Mouse (Mus musculus): ENCODE measurements around the gene Cr1l. TPM values are rescaled to one million over a fixed set of nuclear protein-coding genes. Genes with fewer than 3 reads are reported as not detected.

The Cr1l gene
- polyA plus RNA-seq (2012; rRNA removed) = 57.1 and 59.2 TPM in 2 replicates

DNA sequence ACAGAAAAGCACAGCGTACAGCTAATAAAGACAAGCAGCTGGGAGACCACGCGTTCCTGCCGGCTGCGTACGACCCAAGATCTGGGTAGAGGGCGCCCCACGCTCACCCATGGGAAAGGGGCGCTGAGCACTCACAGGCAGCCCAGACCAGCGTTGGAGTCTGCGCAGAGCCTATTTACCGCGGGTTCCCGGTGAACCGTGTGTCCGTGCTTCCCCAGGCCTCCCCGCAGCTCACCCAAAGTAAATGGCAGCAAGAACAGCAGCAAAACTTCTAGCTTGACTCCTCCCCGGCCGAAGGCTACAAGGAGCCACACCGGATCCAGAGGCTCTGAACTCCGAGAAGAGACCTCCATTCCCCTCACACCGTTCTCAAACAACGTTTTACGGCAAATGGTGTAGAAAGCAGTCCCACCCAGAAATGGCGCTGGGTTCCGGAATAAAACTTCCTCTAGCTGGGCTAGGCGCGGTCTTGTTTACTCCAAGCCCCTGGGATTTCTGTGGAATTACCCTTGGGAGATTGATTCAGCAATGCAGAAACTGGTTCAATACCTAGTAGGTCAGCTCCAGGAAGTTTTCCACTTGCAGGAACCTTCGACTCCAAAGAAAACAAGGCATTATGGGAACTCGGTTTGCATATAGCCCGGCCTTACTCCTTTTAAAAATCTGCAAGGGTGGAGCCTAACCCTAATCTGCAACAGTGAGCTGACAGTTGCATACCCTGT is at the start of gene Cr1l:
Gene Cr1l (minus strand): TSS at position 634 of the 722 bp plus-strand sequence.
- DNase-seq (ENCODE audit: low read depth, low spot score) = peak; percentile 68
- under 1% methylated on average over 31 of the region's 31 CpGs for WGBS

DNA sequence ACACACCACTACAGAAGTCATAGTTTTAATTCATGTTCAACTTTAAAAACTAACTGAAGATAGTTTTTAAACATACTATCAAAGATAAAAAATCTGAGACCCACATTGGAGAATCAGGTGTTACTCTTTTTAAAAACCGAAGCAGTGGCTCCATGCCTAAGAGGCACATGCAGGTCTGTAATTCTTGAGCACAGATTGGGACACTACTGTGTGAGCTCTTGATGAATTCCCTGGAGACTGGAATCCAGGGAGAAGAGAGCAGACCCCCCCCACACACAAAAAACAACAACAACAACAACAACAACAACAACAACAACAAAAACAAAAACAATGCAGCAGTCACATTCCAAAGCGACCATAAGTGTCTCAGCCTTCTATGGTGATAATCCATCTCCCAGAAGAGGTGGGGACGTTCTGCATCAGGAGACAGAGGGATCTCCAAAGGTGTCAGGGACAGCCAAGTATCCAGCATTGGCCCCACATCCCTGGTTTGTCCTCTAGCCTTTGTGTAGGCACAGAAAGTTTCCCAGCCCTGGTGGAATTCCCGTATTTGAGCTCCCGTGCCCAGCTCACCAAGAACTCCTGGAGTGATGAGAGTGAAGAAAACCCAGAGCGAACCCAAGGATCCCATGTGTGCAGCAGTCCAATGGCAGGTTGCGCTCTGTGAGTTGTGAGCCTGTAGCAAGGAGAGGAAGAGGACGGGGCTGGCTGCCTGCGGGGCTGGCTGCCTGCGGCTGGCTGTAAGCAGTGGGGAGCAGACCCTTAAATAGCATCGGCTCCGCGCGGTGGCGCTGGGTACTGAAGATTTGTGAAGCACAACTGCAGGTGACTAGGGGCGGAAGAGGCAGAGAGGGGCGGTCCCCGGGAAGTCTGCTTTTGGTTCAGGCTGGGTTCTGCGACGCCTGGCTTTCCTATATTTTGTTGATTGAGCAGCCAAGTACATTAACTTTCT is 44.9 kb upstream of the Cr1l start, which contains the start of gene Cr2:
Gene Cr2 (minus strand): TSS at position 737 of the 952 bp plus-strand sequence.
- WGBS = 9% methylated on average over 20 of the region's 20 CpGs
- DNase-seq (ENCODE audit: low read depth, low spot score) = no peak

DNA sequence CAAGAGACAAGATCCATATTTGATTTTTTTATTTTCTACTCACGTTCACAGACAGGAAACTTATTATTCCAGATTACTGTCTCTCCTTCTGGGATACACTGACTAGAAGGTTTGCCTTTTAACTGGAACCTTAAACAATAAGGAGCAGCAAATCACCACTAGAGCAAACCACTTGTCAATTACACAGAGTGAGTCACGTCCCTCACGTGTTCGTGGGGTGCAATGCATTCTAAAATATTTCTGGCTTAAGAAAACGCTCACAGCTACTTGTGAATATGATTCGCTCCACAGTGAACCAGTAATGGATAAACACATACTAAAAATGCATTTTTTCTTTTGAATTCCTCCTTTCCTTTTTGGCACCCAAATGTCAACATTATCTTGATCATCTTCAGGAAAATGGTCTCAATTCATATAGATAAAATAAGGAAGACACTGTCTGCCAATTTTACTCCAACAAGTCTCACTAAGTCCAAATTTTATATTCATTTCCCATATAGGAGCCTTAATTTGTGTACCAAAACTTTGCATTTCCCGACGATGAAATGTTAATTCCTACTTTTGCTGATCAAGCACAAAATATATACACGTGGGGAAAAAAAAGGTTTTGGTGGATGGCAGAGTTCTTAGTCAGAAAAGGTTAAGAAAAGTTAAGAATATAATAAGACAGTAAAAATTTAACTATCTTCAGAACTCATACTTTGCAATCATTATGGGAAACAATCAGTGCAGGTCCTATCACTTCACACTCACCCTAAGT is 33.8 kb upstream of the Cr1l start:
- DNase-seq (ENCODE audit: low read depth, low spot score) = no peak
- 70% methylated on average over 9 of the region's 9 CpGs for WGBS

DNA sequence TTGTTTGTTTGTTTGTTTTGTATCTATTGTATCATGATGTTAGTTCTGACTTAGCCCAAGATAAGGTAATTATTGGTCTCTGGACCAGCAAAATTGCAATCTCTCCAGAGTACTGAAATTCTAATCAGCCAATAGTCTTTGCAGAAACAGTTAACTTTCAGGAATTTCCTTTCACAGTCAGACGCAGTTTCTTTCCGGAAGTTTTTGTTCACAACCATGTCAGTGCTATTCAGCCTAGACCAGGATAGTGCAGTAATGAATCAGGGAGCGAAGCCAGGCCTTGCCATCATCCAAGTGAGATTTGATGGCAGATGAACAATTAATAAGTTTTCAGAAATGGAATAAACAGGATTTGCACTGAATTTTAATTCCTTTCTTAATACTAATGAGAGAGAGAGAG is 684 bp upstream of the Cr1l start:
- no peak for DNase-seq (ENCODE audit: low read depth, low spot score)
- 42% methylated on average over 3 of the region's 3 CpGs for WGBS

DNA sequence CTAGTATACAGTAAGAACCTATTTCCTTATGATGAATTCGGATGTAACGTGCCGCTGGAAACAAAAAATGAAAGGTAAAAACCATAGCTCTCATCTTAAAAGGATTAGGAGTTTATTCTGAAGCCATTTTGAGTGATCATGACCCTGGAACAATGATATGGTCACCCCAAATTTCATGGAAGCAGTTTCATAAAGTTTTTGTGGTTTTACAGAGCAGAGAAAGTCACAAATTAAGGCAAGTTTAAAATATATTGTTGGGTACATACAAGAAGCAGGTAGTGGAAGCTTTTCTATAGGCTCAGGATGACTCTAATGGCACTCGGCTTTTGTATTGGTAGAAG is 259 bp upstream of the Cr1l start:
- 17% methylated on average over 4 of the region's 4 CpGs for WGBS
- no peak for DNase-seq (ENCODE audit: low read depth, low spot score)

DNA sequence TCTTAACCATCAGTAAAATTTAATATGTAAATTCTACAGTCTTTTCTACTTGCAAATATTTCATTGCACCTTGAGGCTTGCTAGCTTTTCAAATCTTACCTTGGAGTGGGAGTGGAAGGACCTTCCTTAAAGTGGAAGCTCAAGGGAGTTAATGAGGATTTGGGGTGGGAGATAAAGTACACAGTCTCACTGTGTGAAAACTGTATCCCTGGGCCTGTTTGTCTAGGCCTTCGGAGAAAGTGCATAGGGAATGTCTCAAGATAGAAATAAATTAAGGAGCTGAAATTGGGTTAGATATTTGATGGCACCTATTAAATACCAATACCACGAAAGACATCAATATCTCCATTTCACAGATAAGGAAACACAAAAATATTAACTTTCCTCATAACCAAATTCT is 907 bp downstream of the Cr1l start:
- WGBS = 0% methylated on average over 2 of the region's 2 CpGs
- no peak for DNase-seq (ENCODE audit: low read depth, low spot score)

DNA sequence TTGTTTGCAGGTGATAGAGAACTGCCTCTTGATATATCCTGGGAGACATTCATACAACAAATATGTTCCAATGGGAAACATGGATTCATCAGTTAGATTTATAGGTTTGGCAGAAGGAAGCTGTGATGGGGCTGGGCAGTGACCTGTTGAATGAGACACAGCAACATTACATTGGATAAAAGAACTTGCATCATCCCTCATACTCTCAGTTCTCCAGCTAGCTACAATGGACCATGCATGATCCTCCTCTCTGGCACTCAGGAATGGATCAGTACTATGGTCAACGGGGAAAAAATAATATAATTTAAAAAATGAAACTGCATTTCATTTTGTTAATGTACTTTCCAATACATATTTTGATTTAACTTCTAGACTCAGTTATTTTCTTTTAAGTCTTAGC is 1.5 kb downstream of the Cr1l start:
- DNase-seq (ENCODE audit: low read depth, low spot score) = no peak
- 61% methylated on average over 1 of the region's 1 CpGs for WGBS

DNA sequence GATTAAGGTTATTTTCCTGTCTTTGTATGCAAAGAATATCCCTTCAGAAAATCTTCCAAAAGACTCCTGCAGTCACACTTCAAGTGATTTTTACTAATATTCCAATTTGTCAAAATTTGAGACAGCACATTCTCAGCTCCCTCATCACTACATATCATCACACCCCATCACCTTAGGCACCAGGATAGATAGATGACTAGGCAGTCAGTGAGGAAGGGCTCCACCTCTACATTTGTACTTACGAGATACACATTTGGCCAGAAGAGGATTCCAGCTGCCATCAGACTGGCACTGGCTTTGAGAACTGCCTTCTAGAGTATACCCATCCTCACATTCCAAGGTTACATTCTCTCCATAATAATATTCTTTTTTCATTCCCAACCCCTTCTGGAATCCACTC is 17.0 kb downstream of the Cr1l start:
- DNase-seq (ENCODE audit: low read depth, low spot score) = no peak
- 94% methylated on average over 1 of the region's 1 CpGs for WGBS

DNA sequence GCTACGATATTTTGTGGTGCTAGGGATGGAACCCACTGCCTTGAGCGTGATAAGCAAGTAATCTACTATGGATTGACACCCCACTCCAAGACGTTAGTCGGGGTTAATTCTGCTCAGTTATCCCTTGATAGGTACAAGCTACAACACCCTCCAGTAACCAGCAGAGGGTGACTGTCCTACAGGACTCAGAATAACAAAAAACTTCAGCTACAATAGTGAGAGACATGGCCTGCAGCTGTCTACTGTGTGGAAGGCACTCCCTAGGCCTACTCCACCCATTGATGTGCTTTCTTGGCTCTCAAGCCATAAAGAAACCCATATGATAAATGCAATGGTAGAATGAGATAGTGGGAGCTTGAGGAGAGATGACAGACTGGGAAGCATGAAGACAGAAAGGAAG is 17.8 kb downstream of the Cr1l start:
- no peak for DNase-seq (ENCODE audit: low read depth, low spot score)
- 88% methylated on average over 4 of the region's 4 CpGs for WGBS

DNA sequence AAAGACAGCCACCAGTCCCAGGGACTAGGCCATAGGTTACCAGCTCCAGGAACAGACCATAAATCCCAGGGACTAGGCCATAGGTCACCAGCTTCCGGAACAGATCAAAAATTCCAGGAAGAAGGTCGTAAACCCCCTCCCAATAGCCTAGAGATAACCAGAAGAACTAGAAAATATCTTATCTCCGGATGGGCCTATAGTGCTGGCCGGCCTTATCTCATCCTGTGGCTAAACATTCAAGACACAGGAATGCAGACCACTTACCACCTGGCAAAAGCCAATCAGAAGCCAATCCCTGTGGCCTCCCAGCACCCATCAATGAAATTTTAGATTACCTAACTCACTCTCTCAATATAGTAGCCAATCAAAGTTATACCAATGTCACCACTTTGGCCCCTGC is 30.7 kb downstream of the Cr1l start:
- 35% methylated on average over 4 of the region's 4 CpGs for WGBS

DNA sequence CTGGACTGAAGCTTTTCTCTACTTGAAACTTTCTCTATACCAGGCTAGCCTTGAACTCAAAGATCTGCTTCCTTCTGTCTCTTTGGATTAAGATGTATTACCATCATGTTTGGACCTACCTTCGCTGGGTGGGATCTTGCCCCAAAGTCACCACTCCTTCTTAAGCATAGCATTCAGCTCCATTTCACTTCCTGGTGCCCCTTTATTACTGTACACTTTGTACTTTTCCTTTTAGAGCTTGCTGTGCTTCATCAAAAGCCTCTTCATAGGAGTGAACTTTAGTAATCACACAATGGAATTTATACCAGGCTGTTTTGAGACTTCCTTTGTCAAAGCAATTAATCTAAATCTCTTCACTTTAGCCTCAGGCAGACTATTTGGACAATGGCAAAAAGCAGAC is 33.4 kb downstream of the Cr1l start:
- no peak for DNase-seq (ENCODE audit: low read depth, low spot score)
- WGBS = 57% methylated on average over 1 of the region's 1 CpGs

More for the DNA sequence above, 30.7 kb downstream of the Cr1l start:
- DNase-seq (ENCODE audit: low read depth, low spot score) = no peak

DNA sequence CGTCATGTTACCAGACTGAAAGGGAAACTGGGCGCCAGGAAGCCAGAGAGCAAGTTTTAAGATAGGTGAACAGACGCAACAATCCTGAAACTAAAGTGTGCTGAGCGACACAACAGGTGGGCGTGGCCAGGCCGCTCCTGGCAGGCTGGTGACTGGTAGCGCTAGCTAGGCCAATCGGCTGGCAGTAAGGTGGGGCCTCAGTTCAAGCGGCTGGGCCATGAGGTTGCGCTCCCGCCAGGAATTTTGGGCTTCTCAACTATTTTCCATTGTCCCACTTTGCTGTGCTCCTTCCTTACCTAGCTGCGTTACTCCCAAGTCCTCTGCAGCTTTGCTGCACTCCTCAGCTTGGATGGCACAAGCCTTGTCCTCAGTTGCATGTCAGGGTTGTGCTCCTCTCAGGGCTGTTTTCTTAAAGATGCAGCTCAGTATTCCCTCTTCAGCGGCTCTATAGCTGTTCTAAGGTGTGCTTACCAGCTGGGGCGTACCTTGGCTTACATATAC is 39.1 kb downstream of the Cr1l start, which contains the start of gene Cd46:
Gene Cd46 (minus strand): TSS at position 30 of the 501 bp plus-strand sequence.
- WGBS = 5% methylated on average over 14 of the region's 14 CpGs
- DNase-seq (ENCODE audit: low read depth, low spot score) = peak; percentile 70

DNA sequence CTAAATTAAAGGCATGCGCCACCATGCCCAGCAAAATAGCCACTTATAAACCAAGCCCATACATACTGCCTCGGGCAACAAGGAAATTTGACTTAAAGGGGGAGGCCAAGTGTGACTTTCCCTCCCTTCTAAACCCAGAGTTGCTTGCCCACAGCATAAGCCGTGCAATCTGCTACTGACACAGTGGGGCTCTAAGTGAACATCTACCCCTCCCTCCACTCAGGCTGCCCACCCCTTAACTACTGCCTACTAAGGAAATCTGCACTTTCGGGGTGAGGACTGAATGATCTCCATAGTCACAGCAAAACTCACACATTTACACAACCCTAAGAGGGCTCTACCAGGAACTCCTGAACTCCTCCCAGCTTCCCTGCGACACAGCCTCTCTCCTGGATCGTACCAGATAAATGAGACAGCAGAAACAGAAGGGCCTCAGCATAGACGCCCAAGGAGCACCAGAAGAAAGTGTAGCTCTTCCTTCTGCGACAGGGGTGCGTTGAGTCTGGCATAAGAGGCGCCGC is 39.6 kb downstream of the Cr1l start:
- peak; percentile 8 for DNase-seq (ENCODE audit: low read depth, low spot score)
- 13% methylated on average over 11 of the region's 11 CpGs for WGBS

DNA sequence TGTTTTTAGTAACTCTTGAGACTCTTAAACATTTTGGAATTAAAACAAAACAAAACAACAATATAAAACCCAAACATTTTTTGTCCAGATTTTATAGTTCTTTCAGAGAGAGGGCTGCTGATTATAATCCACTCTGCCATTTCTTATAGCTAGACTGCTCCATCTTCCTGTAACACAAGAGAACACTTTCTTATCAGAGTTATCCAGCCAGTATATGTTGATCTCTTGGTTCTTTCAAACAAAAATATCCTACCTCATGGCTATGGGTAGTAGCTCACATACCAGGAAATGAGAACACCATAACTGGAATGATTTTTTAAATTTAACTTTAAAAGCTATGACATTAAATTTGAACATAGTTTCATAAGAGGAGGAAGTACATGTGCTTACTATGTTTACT is 49.2 kb downstream of the Cr1l start:
- no peak for DNase-seq (ENCODE audit: low read depth, low spot score)

Other genes with a start within 250 kb of the Cr1l start
- gene Cd34, start 192.8 kb downstream of the Cr1l start, polyA plus RNA-seq (2012; rRNA removed) = 11.9 and 14.6 TPM in 2 replicates
- 0.38 and 0.63 TPM in 2 replicates for gene Cd46, start 39.3 kb downstream of the Cr1l start, polyA plus RNA-seq (2012; rRNA removed)
- 2.2 TPM in 2 replicates for gene Cr2, start 45.1 kb upstream of the Cr1l start, polyA plus RNA-seq (2012; rRNA removed)

Data from large intestine, adult 2 months (tissue).